Mouse (Mus musculus) E14TG2a.4 (cell line): Measurements from ENCODE around the gene Pofut1.
A peak's percentile ranks its signal among the peaks of the same experiment; 100 is the strongest.
"Not testable (repeated sequence)": the region's sequence is repeated elsewhere in the genome, so short reads cannot be mapped to it uniquely, and the experiment has no call there.

Source experiments
- H3K27me3 ChIP-seq: 2 replicates; pipeline ENCODE4 v1.6.1; 2014; ENCODE audit warnings: low read length, control low read depth; ENCODE audit not compliant: insufficient read depth
- H3K36me3 ChIP-seq: 2 replicates; pipeline ENCODE4 v1.6.1; 2014; ENCODE audit warnings: low read length, control low read depth; ENCODE audit not compliant: insufficient read depth
- H3K4me1 ChIP-seq: replicated peaks from 2 replicates; pipeline ENCODE4 v1.6.1; 2014; ENCODE audit warnings: low read depth, low read length, control low read depth
- H3K4me3 ChIP-seq: replicated peaks from 2 replicates; pipeline ENCODE4 v1.5.1; 2014; ENCODE audit warnings: mild to moderate bottlenecking, low read length
- H3K9me3 ChIP-seq: 2 replicates; pipeline ENCODE4 v1.6.1; 2014; ENCODE audit warnings: low read length, control low read depth
- CTCF ChIP-seq: conservative IDR thresholded peaks from 2 replicates; pipeline ENCODE4 v1.5.1; 2014; ENCODE audit warnings: low read length
- NANOG ChIP-seq: IDR thresholded peaks from 2 replicates; pipeline ENCODE4 v1.6.1; 2014; ENCODE audit warnings: borderline replicate concordance, low read length, mixed read lengths
- POU5F1 ChIP-seq: IDR thresholded peaks from 2 replicates; pipeline ENCODE4 v1.6.1; 2014; ENCODE audit warnings: low read length, borderline replicate concordance

The Pofut1 gene

DNA sequence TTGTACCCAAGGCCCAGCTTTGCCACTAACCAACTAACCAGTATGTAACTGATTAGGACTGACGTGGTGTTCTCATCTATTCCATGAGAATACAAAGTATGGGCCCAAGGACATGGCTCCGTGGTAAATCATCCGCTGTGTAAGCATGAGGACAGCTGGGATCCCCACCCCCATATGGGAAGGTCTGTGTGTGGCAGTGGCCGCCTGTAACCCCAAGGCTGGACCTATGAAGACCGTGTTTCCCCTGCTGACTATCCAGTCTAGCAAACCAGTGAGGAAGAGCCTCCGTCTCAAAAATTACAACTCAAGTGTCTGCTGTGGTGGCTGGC, 33.5 kb downstream of the Pofut1 start:
- TF ChIP-seq NANOG (no peak), POU5F1 (no peak), CTCF (no peak)
- no peaks in the 10 kb centered on the region for H3K9me3 ChIP-seq

DNA sequence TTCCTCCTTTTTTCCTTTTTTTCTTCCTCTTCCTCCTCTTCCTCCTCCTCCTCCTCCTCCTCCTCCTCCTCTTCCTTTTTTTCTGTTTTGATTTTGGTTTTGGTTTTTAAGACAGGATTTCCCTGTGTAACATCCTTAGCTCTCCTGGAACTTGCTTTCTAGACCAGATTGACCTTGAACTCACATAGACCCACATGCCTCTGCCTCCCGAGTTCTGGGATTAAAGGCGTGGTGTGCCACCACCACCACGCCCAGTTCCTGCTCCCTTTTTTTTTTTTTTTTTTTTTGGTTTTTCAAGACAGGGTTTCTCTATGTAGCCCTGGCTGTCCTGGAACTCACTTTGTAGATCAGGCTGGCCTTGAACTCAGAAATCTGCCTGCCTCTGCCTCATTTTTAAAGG, 34.2 kb downstream of the Pofut1 start:
- not testable (repeated sequence) for H3K4me3 ChIP-seq, H3K9me3 ChIP-seq, H3K27me3 ChIP-seq, H3K36me3 ChIP-seq
- H3K4me1 ChIP-seq = peaks cover 25% of the 10 kb centered on the region

More for the DNA sequence above, 33.5 kb downstream of the Pofut1 start:
- H3K27me3 ChIP-seq = no peaks in the 10 kb centered on the region
- H3K4me1 ChIP-seq = peaks cover 25% of the 10 kb centered on the region
- no peak overlapping the region for H3K4me3 ChIP-seq
- no peaks in the 10 kb centered on the region for H3K36me3 ChIP-seq

DNA sequence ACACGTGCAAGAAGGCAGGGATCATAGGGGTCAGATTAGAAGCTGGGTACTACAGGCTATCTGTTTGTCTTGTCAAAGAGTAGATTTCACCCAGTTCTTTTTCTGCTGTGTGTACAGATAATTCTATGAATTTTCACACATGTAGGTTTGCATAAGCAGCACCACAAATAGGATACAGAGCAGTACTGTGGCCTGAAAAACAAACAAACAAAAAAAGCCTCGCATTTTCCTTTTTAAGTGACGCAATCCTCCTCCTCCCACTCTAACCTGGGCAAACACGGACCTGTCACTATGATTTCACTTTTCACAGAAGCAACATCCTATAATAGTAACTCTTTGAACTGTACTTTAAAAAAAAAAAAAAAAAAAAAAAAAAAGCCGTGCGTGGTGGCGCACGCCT, 35.1 kb downstream of the Pofut1 start:
- no peak for TF ChIP-seq CTCF
- no peak for TF ChIP-seq NANOG
- TF ChIP-seq POU5F1 = no peak
- no peak overlapping the region for H3K4me3 ChIP-seq

DNA sequence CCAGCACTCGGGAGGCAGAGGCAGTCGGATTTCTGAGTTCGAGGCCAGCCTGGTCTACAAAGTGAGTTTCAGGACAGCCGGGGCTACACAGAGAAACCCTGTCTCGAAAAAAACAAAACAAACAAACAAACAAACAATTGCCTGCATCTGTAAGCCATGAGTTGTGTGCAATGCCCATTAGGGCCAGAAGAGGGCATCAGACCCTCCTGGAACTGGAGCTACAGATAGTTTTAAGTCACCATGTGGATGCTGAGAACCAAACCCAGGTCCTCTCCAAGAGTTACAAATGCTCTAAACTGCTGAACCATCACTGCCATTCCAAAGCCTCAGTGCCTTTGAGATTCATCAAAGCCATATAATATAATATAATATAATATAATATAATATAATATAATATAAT, 35.5 kb downstream of the Pofut1 start:
- peak; percentile 60 for TF ChIP-seq CTCF
- not testable (repeated sequence) for H3K4me3 ChIP-seq, H3K27me3 ChIP-seq, H3K36me3 ChIP-seq, H3K9me3 ChIP-seq
- H3K4me1 ChIP-seq = peaks cover 25% of the 10 kb centered on the region

More for the DNA sequence above, 35.1 kb downstream of the Pofut1 start:
- no peaks in the 10 kb centered on the region for H3K9me3 ChIP-seq
- H3K36me3 ChIP-seq = no peaks in the 10 kb centered on the region
- no peaks in the 10 kb centered on the region for H3K27me3 ChIP-seq
- H3K4me1 ChIP-seq = peaks cover 25% of the 10 kb centered on the region

DNA sequence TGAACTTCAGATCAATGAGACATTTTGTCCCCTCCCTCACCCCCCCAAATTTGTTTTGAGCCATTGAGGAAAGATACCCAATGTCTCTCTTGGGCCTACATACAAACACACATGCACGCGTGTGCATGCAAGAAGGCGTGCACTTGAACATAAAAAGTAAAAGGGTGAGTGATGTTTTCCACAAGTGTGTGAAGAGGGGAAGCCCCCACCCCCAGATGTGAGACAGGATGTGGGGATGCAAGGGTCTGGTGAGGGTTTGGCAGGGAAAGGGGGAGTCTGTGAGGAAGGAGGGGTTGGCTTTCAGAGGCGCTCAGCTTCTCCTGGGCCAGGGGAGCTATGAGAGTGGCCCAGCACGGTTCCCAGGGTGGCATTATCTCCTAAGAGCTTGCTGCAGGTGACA, 37.0 kb downstream of the Pofut1 start:
- Histone ChIP-seq H3K27me3 (0 out of 2 replicates have a peak, but pooled peaks cover 3% of the 10 kb centered on the region), H3K4me1 (peaks cover 20% of the 10 kb centered on the region)

DNA sequence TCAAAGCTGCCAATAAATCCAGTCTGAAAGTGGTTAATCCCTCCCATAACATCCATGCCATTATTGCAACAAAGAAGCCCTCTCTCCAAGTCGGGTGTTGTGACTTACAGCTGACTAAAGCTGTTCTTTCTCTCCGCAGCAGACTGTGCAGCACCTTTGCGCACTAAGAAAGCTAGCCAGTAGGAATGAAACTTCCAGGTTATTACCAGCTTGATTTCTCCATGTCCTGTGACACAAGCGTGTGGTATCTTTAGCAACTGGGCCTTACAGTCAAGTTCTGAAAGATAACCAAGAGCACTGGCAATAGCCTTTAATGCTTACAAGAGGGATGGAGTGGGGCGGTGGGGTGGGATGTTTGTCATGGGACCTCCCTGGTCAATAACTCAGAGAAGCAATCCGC, 42.6 kb downstream of the Pofut1 start:
- Histone ChIP-seq H3K9me3 (no peaks in the 10 kb centered on the region), H3K36me3 (no peaks in the 10 kb centered on the region), H3K4me1 (no peaks in the 10 kb centered on the region), H3K27me3 (peaks cover 8% of the 10 kb centered on the region; the same call in 1 of the 2 replicates), H3K4me3 (no peak overlapping the region)
- TF ChIP-seq NANOG = no peak
- no peak for TF ChIP-seq POU5F1
- no peak for TF ChIP-seq CTCF

More for the DNA sequence above, 37.0 kb downstream of the Pofut1 start:
- Histone ChIP-seq H3K36me3 (no peaks in the 10 kb centered on the region), H3K4me3 (no peak overlapping the region), H3K9me3 (no peaks in the 10 kb centered on the region)
- TF ChIP-seq POU5F1 (no peak), CTCF (no peak), NANOG (no peak)

DNA sequence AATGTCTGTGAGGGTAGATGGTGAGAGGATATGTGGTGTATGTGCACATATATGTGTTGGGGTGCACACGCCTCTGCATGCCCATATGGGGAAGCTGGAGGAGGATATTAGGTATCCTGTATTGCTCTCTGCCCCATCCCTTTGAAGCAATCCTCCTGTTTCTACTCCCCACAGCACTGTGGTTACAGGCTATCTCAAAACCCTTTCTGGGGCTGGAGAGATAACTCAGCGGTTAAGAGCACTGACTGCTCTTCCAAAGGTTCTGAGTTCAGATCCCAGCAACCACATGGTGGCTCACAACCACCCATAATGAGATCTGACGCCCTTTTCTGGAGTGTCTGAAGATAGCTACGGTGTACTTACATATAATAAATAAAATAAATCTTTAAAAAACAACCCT, 45.2 kb downstream of the Pofut1 start:
- no peak overlapping the region for H3K4me3 ChIP-seq
- H3K36me3 ChIP-seq = no peaks in the 10 kb centered on the region
- peaks cover 8% of the 10 kb centered on the region for H3K4me1 ChIP-seq
- no peak for TF ChIP-seq CTCF
- TF ChIP-seq POU5F1 = no peak
- no peak for TF ChIP-seq NANOG
- H3K27me3 ChIP-seq = peaks cover 8% of the 10 kb centered on the region; the same call in 1 of the 2 replicates
- H3K9me3 ChIP-seq = no peaks in the 10 kb centered on the region

DNA sequence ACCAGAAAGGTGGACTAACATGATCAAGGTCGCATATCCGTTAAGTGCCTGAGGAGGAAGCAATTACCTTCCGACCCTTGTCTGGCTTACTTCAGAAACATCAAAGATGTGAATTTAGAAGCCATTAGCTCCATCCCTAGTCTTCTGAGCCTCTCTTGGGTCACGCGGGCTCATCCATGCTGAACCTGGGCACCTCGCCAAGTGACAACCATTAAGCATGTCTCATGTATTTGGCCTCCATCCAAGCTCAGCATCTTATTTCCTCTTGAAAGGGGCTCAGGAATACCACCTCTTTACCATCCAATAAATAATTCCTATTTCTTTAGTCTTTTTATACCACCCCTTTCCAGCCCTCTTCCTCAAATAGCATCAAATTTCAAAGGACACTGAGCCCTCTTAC, 46.5 kb downstream of the Pofut1 start:
- no peaks in the 10 kb centered on the region for H3K36me3 ChIP-seq
- no peak overlapping the region for H3K4me3 ChIP-seq
- no peak for TF ChIP-seq CTCF
- no peak for TF ChIP-seq NANOG
- TF ChIP-seq POU5F1 = no peak
- H3K9me3 ChIP-seq = no peaks in the 10 kb centered on the region
- peaks cover 8% of the 10 kb centered on the region; the same call in 1 of the 2 replicates for H3K27me3 ChIP-seq
- H3K4me1 ChIP-seq = peaks cover 20% of the 10 kb centered on the region

DNA sequence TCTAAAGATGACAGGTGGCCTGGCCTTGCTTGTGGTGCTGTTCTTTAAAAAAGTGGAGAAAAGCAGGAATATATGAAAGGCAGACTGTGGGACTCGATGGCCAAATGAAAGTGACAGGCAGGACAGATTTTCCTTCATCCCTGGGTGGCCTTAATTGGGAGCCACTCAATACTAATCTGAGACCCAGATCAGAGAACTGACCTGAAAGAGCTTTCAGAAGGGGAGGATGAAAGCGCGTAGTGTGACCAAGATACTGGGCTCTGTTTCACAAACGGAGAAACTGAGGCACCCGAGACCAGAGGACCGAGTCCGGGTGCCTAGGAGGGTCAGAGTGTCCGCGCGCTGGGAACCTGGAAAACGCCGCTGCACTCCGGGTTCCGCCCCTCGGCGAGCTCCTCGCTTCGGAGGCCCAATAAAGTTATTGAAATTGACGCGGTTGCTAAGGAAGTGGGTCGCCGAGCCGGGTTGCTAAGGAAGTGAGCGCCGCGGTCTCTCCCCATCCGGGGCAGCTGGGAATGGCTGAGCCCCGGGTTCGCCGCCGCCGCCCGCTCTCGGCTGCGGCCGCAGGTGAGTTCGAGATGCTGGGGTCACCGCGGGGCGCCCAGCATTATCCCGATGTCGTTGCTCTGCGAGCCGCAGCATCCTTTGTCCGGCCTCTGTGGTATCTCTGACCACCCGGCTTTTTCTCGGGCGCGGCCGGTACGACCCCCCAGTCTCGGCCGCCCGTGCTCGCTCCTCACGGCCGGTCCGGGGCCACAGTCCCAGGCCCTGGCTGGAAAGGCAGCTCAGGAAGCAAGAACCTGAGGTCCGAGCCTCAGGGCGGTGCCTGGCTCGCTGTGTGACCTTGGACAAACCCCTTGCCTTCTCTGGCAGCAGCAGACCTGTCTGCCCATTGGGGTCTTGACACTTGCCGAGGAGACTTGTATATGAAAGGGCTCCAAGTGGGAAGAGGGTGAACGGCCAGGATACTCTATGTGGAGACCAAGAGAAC, 49.9 kb downstream of the Pofut1 start, which contains the start of gene Kif3b:
TSS of gene Kif3b (plus strand) at position 476 of the 991 bp plus-strand sequence.
- Histone ChIP-seq H3K4me3 (peak within 1 kb of the TSS; percentile 97), H3K36me3 (peaks cover 11% of the 10 kb centered on the region; the same call in 1 of the 2 replicates), H3K4me1 (peaks cover 40% of the 10 kb centered on the region), H3K27me3 (peaks cover 6% of the 10 kb centered on the region; the same call in 1 of the 2 replicates), H3K9me3 (no peaks in the 10 kb centered on the region)
- TF ChIP-seq NANOG (no peak), POU5F1 (no peak), CTCF (no peak)
